Mouse (Mus musculus): ENCODE results near the gene Kank3. TPM values are rescaled to one million over a fixed set of nuclear protein-coding genes. Genes with fewer than 3 reads are reported as not detected.
"Not testable (repeated sequence)": the region's sequence is repeated elsewhere in the genome, so short reads cannot be mapped to it uniquely, and the experiment has no call there.

Kank3 gene
- polyA plus RNA-seq, 1 experiment from 2014 or later, result 4.1 TPM

GRCm38 (mm10) chr17:33822436-33822959, 12.2 kb downstream of the Kank3 start:
- ChIA-PET POLR2A (interaction anchor here (0.5 kb wide), 1 partner anchor 1040 kb away, joined by 3 read pairs; no protein-coding TSS in a partner anchor), CTCF (interaction anchor here (1.9 kb wide), 1 partner anchor 9 kb away, joined by 4 read pairs; no protein-coding TSS in a partner anchor)
- ATAC-seq, result no peak
- no peak for TF ChIP-seq CTCF (IDR thresholded peaks at IDR 0.05)
- no peak for DNase-seq (ENCODE audit: low read depth, low spot score)
- in situ Hi-C loops (cut with MboI; ENCODE audit: low pct_unique_long_range_greater_than_20kb), result loop anchor here (10.0 kb wide), 1 partner anchor 288 kb away; no protein-coding TSS in a partner anchor
- no peaks in the 10 kb centered on the region for H3K27me3 ChIP-seq

DNA sequence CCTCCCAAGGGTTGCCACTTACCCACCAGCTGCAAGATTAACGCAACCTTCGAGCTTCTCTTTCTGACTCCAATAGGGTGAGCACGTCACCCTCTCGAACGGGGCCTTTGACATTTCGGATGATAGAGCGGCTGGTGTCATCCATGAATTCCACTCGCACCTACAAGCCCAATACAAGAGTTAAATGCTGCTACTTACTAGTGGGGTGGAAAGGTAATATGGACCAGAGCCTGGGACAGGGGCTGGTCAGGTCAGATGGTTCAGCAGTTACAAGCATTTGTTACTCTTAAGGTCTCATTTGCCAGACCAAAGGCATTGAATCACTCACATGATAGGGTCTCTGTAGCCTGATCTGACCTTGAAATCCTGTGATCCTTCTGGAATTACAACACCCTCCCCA, 12.9 kb downstream of the Kank3 start:
- ChIA-PET POLR2A (interaction anchor here (3.0 kb wide), 1 partner anchor 11 kb away, joined by 11 read pairs; no protein-coding TSS in a partner anchor), CTCF (interaction anchor here (1.0 to 1.9 kb wide), 2 partner anchors 10 kb away, joined by 3 to 4 read pairs; no protein-coding TSS in a partner anchor)
- in situ Hi-C loops (cut with MboI; ENCODE audit: low pct_unique_long_range_greater_than_20kb), result loop anchor here (10.0 kb wide), 1 partner anchor 288 kb away; no protein-coding TSS in a partner anchor
- ATAC-seq; H3K27me3 ChIP-seq; DNase-seq (ENCODE audit: low read depth, low spot score): not testable (repeated sequence)

- no peak for TF ChIP-seq CTCF (IDR thresholded peaks at IDR 0.05)
- DNase-seq (ENCODE audit: low read depth, low spot score) (peak; percentile 84), ATAC-seq (peak; percentile 76)
- H3K27me3 ChIP-seq, result no peaks in the 10 kb centered on the region
- in situ Hi-C loops (cut with MboI; ENCODE audit: low pct_unique_long_range_greater_than_20kb), result loop anchor here (10.0 kb wide), 1 partner anchor 290 kb away; no protein-coding TSS in a partner anchor
- ChIA-PET POLR2A (interaction anchor here (0.6 to 3.0 kb wide), 5 partner anchors 10 to 123 kb away, joined by 3 to 11 read pairs (median 6); partner anchors contain the start of gene Cd320), CTCF (interaction anchor here (1.0 kb wide), 1 partner anchor 11 kb away, joined by 3 read pairs; no protein-coding TSS in a partner anchor)
These were observed 14.0 kb downstream of the Kank3 start, which contains the start of the genes Rps28 and Ndufa7 for GRCm38 (mm10) chr17:33824084-33824996. TSS of gene Rps28 (minus strand) at chr17:33824562. TSS of gene Ndufa7 (plus strand) at chr17:33824572.

GRCm38 (mm10) chr17:33824997-33825330, 14.6 kb downstream of the Kank3 start:
- ATAC-seq; DNase-seq (ENCODE audit: low read depth, low spot score); CTCF ChIA-PET; H3K27me3 ChIP-seq: not testable (repeated sequence)
- in situ Hi-C loops (cut with MboI; ENCODE audit: low pct_unique_long_range_greater_than_20kb), result loop anchor here (5.0 to 10.0 kb wide), 2 partner anchors 290 to 383 kb away; no protein-coding TSS in a partner anchor
- POLR2A ChIA-PET, result interaction anchor here (0.6 to 3.0 kb wide), 4 partner anchors 12 to 120 kb away, joined by 3 to 11 read pairs (median 5); partner anchors contain the start of gene Cd320

GRCm38 (mm10) chr17:33825462-33825861, 15.1 kb downstream of the Kank3 start:
- in situ Hi-C loops (cut with MboI; ENCODE audit: low pct_unique_long_range_greater_than_20kb), result loop anchor here (5.0 to 10.0 kb wide), 2 partner anchors 291 to 383 kb away; no protein-coding TSS in a partner anchor

DNA sequence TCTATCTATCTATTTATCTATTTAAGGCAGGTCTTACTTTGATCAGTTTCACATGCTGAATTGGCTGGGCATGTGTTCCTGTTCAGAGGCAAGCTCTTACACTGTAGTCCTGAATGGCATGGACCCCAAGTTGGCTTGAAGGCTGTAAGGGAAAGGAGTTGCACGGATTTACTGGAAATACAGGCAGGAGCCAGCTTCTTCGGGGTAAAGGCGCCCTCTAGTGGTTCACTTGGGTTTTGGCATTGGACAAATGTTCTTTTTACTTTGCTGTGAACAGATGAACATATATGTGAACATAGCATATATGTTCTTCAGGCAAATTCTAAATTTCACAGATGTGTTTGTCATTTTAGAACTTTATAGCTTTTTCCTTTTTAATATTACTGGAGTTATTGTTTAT, 16.5 kb downstream of the Kank3 start:
- ATAC-seq, result no peak
- H3K27me3 ChIP-seq, result no peaks in the 10 kb centered on the region
- ChIA-PET POLR2A (no interaction called here), CTCF (interaction anchor here (0.7 to 4.6 kb wide), 11 partner anchors 14 to 863 kb away, joined by 3 to 18 read pairs (median 4); partner anchors contain the start of genes Cd320 and Kank3)
- in situ Hi-C loops (cut with MboI; ENCODE audit: low pct_unique_long_range_greater_than_20kb), result loop anchor here (5.0 to 10.0 kb wide), 2 partner anchors 292 to 385 kb away; no protein-coding TSS in a partner anchor
- TF ChIP-seq CTCF (IDR thresholded peaks at IDR 0.05), result no peak
- no peak for DNase-seq (ENCODE audit: low read depth, low spot score)

More at GRCm38 (mm10) chr17:33825462-33825861, 15.1 kb downstream of the Kank3 start:
- ChIA-PET CTCF (interaction anchor here (1.9 kb wide), 1 partner anchor 12 kb away, joined by 6 read pairs; no protein-coding TSS in a partner anchor), POLR2A (interaction anchor here (0.6 to 3.0 kb wide), 4 partner anchors 13 to 120 kb away, joined by 3 to 11 read pairs (median 5); partner anchors contain the start of gene Cd320)
- ATAC-seq, result no peak
- no peak for TF ChIP-seq CTCF (IDR thresholded peaks at IDR 0.05)
- DNase-seq (ENCODE audit: low read depth, low spot score), result no peak
- H3K27me3 ChIP-seq, result no peaks in the 10 kb centered on the region

DNA sequence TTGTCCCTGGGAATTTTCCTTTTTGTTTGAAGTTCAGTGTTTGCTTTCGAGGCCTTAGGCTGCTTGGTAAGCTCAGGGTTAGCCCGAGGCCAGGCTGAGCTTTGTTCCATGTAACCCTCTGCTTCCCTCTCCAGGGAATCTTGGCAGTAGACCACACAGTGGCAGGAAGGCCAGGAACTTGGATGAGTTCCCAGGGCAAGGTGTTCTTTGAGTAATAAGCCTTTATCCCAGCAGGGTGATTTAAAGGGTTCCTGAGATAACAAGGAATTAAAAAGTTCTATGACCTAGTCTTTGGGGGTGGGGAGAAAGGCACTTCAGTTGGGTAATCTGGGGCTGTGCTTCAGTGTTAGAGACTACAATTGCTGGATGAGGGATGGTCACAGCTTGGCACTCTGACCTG, 18.6 kb downstream of the Kank3 start:
- ChIA-PET POLR2A (no interaction called here), CTCF (interaction anchor here (1.3 to 4.6 kb wide), 2 partner anchors 12 to 50 kb away, joined by 4 to 18 read pairs; no protein-coding TSS in a partner anchor)
- peak; percentile 5 for TF ChIP-seq CTCF (IDR thresholded peaks at IDR 0.05)
- DNase-seq (ENCODE audit: low read depth, low spot score), result peak; percentile 68
- in situ Hi-C loops (cut with MboI; ENCODE audit: low pct_unique_long_range_greater_than_20kb), result loop anchor here (5.0 to 10.0 kb wide), 2 partner anchors 294 to 387 kb away; no protein-coding TSS in a partner anchor
- H3K27me3 ChIP-seq, result no peaks in the 10 kb centered on the region
- ATAC-seq, result peak; percentile 59

- ATAC-seq, result no peak
- H3K27me3 ChIP-seq, result no peaks in the 10 kb centered on the region
- TF ChIP-seq CTCF (IDR thresholded peaks at IDR 0.05), result no peak
- in situ Hi-C loops (cut with MboI; ENCODE audit: low pct_unique_long_range_greater_than_20kb), result loop anchor here (5.0 to 10.0 kb wide), 2 partner anchors 295 to 387 kb away; no protein-coding TSS in a partner anchor
- POLR2A ChIA-PET, result interaction anchor here (1.2 kb wide), 1 partner anchor 13 kb away, joined by 3 read pairs; the partner anchor contains the start of gene Cd320
- CTCF ChIA-PET, result interaction anchor here (1.2 to 4.6 kb wide), 3 partner anchors 11 to 51 kb away, joined by 3 to 18 read pairs (median 4); no protein-coding TSS in a partner anchor
- DNase-seq (ENCODE audit: low read depth, low spot score), result no peak
These were observed 19.2 kb downstream of the Kank3 start for GRCm38 (mm10) chr17:33829561-33829960.

DNA sequence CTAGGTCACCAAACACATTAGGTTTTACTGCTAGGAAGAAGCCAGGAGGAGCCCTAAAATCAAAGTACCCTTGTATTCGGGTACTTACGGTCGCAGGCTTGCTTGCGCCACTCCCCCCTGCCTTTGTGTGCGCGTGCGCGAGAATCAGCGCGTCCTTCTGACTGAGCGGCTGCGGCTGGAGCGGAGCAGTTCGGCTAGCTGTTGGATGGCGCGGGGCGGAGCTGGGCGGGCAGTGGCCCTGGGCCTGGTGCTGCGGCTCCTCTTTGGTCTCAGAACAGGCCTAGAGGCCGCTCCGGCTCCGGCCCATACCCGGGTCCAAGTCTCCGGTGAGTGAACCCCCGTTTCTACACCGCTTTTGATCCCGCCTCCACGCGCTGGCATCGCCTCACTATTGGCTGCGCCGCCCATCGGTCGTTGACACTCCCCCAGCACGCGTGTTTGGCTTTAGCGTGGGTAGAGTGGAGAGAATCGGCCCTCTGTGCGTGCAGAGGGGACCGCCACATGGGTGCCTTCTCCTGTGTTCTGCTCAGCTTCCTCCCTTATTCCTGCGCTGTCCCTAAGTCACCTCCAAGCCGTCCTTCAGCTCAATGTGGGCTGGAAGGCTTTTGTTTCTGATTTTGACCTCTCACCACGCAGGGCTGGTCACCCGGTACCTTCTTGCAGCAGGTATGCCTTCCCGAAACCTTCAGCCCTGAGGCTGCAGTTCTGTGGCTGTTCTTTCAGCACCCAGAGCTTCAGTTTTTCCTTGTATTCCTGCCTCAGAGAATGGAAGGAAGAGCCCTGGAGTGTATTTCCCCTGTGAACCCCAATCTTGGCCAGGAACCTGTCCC, 32.9 kb downstream of the Kank3 start, which contains the start of gene Cd320:
Gene Cd320, plus strand, starts transcription at position 126 of the 830 bp plus-strand sequence.
- TF ChIP-seq CTCF (IDR thresholded peaks at IDR 0.05), result no peak
- H3K27me3 ChIP-seq, result no peaks in the 10 kb centered on the region
- peak; percentile 61 for DNase-seq (ENCODE audit: low read depth, low spot score)
- in situ Hi-C loops (cut with MboI; ENCODE audit: low pct_unique_long_range_greater_than_20kb), result no loop called here
- ATAC-seq, result peak; percentile 92
- CTCF ChIA-PET, result interaction anchor here (0.6 to 1.3 kb wide), 2 partner anchors 9 to 17 kb away, joined by 3 read pairs; no protein-coding TSS in a partner anchor
- POLR2A ChIA-PET, result interaction anchor here (0.9 to 1.8 kb wide), 2 partner anchors 13 to 18 kb away, joined by 3 to 6 read pairs; partner anchors contain the start of genes Ndufa7 and Rps28
